Mouse (Mus musculus): Measurements from ENCODE around the gene Grin2c. TPM values are rescaled to one million over a fixed set of nuclear protein-coding genes. Genes with fewer than 3 reads are reported as not detected.

Gene Grin2c
- total RNA-seq, 4 experiments from 2014 or later = 0.09 to 0.65 (median 0.23) TPM

DNA sequence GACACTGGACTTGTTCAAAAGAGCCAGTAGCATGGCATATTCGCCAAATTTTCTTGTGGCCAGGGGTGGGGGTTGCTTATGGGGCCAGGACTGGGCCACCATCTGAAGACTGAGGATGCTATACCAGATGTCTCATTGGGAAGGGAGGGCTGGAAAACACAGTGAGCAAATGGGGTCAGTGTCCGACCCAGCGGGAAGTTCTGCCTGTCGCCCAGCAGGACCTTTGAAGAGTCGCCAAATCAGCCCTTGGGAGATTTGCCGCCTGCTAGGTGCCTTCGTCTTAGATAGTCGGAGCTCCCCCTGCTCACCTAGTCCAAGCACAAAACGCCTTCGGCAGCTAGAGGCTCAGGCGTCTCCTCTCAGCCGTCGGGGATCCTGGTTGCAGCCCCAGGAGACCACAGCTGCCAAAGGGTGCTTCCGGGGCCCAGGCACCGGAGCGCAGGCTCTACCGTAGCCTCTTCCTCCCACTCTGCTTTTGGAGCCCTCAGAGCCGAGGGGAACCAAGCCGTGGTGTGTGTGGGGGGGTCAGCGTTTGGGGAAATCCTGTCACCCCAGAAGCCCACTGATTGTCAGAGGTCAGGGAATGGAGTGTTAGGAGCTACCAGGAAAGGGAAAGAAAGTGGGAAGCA, 1.2 kb downstream of the Grin2c start:
- DNase-seq (ENCODE audit: low spot score) = no peak

DNA sequence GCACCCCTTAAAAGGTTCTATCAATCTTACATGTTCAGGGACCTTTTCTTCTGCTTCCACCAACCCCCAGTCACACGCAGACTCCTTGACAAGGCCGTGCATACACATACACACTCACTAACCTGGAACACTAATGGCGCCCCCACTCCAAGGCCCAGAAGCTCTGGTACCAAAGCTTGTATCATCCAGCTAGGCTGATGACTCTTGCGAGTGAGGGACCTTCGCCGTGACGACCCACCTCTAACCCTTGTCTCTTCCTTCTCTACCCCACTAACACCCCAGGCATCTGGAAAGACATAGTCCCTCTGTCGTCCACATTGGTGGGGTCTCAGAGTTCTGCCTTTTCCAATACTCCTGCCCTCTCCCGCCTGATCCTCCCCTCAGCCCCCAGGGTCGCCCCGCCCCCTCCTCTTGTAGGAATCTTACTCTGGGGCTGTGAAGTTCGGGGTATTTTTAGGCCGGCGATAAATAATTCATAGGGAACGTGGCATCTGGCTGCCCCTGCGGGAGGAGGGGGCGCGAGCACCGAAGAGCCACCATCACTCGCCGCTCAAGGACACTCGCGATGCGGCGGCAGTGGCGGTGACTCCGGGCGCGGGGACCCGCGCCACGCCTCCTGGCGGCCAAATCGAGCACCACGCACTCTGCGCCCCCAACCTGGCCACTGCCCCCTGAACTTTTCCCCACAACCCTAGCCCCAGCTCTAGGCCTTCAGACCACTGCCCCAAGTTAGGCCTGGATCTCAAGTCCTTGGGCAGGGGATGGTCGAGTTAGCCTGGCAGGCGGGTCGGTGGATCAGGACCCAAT, 2.0 kb downstream of the Grin2c start:
- no peak for DNase-seq (ENCODE audit: low spot score)

DNA sequence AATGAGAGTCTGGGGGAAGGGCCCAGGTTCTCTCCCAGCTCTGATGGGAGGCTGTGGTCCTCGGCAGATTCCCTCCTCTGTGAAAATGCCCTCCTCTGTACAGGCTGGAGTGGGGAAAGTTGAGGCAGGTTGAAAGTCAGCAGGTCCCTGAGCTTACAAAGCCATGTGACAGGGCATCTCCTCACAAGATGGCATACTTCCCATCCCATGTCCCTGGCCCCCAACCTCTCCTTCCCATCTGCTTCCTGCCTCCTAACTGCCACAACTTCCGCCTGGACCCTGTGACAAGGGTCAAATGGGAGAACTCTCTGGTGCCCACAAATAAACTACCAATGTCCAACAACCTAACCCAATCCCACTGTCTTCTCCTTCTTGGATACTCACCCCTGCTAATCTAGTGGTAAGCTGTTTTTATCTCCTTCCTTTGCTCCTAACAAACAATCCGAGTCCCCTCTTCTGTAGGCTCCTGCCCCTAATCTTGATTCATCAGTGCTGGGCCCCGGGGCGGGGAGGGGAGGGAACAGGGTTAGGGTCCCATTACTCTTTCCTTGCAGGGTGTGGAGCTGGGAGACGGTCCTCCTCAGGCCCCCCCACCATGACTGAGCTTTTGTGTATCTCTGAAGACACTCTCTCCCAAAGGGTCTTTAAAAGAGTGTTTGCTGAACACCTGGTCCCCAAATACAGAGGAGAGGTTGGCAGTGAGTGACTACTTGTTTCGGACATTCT, 2.7 kb downstream of the Grin2c start:
- no peak for DNase-seq (ENCODE audit: low spot score)

DNA sequence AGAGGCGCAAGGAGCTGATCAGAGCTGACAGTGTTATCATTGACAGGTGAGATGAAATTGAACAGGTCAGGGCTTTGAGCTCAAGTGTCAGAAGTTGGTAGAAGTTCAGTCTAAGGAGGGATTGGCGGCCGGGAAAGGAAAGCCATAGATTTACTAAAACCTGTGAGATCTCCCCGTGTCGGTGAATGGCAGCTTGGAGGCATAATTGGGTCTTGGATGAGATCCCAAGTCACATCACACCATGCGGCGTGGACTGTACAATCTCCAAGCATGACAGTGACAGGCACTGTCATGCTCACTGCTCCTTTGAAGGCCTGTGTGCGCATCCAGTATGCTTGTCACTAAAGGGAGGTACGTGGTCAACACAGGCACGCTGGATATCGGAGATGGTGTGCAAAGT, 4.1 kb downstream of the Grin2c start:
- DNase-seq (ENCODE audit: low spot score) = no peak

DNA sequence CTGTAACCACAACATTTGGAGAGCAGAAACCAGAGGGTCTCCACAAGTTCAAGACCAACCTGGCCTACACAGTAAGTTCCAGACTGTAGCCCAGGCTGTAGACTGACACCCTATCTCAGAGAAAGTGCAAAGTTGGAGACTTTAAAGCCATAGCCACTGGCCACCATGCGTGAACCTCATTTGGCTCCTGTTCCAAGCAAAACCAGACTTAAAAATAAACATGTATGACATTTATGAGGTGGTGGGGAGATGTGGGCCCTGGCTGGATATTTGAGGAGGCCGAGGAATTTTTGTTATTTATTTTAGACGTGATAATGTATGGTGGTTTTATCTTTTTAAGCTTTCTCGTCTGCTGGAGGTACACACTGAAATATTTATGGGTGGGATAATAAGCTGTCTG, 7.9 kb downstream of the Grin2c start:
- DNase-seq (ENCODE audit: low spot score) = no peak

DNA sequence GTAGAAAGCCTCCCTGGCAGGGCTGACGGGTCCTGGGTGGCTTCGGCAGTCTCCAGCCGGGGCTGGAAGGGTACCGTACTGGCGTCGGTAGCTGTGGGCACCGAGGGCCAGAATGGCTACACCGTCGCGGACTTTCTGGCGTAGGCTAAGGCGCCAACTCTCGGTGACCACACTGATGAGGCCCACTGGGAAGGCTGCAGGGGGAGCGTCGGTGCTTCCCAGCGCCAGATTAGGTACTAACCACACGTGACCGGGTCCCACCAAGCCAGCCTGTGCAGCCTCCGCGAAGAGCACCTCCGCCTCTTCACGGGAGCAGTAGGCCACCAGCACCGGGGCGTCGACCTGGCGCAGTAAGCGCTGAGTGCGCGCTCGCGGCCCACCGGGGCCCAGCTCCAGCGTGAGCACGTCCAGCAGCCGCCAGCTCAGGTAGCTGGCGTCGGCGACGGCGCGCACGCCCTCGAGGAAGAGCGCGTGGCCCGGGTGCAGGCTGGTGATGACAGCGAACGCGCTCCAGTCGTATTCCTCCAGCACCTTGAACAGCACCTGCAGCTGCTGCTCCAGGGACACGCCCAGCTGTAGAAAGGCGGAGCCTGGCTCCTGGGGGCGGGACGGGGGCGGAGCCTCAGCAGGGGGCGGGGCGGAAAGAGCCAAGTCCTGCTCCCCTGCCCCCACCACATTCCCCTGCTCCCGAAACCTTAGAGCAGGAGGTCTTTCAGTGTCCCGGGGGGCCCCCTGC, 9.1 kb downstream of the Grin2c start:
- no peak for DNase-seq (ENCODE audit: low spot score)

DNA sequence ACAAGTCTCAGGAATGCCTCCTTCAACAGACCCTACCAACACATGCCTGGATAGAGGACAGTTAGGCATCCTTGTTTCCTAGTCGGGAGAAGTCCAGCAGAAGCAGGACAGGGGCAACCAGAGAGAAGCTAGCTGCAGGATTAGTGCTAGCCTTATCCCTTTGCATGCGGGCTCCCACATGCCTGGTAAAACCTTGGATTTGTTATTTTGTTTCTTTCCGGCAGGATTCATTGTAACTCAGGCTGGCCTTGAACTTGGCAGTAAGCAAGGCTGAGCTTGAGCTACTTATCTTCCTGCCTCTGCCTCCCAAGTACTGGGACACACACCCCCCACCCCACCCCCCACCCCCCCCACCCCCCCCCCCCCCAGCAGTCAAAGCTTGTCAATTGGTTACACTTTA, 15.8 kb downstream of the Grin2c start:
- DNase-seq (ENCODE audit: low spot score) = no peak

DNA sequence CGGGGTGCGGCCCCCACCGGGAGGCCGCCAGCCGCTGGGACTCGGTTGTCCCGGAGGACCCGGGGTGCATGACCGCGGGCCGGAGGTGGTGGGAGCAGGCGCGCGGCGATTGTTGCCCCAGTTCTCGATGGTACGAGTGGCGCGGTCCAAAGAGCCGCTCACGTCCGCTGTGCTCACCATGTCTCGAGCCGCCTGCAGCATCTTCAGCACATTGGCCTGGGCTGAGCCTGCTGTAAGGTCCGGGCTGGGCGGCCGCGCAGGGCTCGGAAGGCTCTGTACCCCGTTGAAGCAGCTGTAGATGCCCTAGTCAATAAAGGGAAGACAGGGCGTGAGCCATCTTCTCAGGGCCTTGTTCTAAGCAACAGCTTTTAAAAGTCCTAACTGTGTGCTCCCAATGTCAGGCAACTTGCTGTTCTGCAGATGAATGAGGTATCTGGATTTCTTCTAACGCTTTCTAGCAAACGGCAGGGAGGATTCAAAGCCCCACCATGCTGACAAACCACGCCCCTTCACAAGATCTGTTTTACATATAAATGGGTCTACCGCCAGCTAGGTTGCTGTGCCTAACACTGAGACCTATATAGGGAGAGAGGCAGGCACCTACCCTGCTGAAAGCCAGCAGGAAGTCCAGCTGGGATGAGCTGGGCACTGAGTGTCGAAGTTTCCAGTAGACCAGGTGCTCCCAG, 16.5 kb downstream of the Grin2c start:
- no peak for DNase-seq (ENCODE audit: low spot score)

DNA sequence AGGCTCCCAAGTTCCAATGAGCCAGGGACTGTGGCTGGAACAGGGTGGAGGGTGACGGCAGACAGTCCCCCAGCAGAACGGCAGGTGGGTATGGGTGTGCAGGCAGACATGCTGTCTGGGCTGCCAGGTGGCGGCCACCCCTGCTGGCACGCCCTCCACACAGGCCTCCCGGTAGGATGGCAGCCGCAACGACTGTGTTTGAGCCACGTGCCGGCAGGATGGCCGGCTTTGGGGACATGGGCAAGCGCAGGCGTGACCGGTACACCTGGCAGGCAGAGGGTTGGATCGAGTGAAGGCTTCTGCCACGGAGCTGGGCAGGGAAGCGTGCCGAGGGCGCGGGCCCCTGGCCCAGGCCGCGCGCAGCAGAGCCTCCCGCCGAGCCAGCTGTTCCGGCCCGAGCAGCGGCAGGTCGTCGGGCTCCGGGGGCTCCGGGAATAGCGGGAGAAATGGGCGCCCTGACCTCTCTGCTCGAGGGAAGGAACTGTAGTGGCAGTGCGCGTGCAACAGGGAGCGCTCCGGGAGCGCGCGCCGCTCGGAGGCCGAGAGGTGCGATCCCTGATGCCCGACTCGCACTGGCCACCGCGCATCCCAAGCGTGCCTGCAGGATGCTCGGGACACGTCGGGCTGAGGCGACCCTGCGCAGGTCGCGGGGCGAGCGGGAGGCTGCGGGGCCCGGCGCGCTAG, 17.2 kb downstream of the Grin2c start:
- no peak for DNase-seq (ENCODE audit: low spot score)

DNA sequence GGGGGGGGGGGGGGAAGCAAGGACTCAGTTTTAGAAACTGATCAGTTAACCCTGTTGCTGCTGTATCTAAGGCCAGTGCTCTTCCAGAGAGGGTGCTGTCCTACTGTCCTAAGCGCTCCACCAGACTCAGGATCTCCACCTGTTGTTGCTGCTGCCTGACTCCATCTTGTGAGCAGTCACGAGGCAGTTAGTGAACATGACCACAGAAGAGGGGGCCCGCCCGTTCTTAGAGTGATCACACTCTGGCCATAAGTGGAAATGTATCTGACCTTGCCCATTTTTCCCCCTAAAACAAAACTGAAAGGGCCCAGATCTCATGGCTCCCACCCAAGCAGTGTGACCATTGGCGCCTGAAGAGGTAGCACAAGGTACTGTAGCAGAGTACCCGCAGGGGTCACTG, 19.1 kb downstream of the Grin2c start:
- no peak for DNase-seq (ENCODE audit: low spot score)

DNA sequence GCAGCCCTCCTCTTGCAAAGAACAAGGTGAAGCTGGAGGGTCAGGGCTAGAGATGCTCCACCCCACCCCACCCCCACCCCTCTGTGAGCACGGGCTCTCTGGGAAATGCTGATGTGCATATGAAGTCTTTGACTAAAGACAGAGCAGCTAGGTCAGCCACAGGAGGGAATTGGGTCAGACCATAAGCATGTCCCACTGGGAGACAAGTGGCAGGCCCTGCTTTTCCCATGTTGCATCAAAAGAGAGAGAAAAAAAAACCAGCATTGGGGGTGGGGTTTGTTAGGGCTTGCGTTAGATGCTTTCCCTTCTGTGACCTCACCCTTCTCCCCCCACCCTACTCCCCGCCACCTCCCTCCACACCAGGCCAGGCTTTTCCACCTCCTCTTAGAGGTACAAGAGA, 19.8 kb downstream of the Grin2c start:
- no peak for DNase-seq (ENCODE audit: low spot score)

DNA sequence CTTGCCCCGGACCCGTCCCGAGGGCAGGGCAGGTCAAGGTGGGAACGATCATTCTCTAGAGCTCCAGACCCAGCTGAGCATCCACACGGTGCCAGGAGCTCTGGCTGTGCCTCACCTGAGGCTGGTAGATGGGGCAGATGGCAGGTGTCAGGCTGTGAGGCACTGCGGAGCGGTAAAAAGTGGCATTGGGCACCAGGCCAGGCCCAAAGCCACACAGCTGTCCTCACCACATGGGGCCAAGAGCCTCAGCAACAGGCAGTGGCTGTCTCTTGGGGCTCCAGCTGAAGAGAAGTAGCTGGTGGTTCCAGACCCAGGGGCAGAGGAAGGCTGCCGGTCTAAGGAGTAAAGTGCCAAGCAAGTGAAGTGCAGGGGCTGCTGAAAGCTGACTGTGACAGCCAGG, 20.7 kb downstream of the Grin2c start:
- no peak for DNase-seq (ENCODE audit: low spot score)

DNA sequence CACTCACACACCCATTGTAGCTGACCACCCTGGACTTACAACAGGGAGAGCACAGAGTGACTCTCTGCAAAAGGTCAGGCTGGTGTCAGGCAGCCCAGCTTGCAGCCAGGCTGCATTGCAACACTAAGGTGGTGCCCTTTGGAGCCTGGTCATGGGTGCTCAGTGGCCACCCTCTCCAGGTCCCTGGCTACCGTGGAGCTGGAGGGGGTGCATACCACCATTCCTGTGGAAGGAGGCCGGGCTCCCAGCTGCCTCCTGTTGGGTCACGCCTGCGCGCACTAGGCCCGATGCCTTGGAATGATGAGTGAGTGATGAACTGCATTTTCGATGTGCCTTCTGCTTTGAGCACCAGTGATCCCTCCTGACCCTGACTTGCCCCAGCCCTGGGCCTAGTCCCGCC, 22.2 kb downstream of the Grin2c start:
- DNase-seq (ENCODE audit: low spot score) = no peak

DNA sequence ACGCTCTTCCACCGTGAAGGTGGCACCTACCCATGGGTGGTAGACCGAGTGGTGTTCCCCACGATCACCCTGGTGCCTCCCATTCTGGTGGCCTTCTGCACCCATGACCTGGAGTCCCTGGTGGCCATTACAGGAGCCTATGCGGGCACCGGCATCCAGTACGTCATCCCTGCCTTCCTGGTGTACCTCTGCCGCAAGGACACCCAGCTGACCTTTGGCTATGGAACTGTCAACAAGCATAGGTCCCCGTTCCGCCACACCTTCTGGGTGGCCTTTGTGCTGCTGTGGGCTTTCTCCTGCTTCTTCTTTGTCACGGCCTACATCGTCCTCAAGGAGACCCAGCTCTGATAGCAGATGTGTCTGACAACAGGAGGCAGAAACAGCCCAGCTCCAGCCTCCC, 23.3 kb downstream of the Grin2c start:
- no peak for DNase-seq (ENCODE audit: low spot score)

DNA sequence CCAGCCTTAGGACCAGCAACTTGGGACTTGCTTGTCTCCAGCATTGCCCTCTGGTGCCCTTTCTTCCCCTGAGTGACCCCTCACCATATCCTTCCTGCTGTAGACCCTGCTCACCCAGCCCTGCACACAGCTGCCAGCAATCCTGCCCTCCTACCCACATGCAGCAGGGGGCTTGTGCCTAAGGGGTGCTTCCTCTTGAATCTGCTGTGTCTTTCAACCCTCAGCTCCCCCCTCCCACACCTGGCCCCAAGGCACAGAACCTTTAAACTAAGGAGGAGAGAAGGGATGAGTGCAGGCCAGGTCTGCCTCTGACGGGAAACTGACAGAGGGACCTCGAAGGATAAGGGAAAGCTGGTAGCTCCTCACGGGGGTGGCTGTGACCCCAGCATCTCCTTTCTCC, 24.3 kb downstream of the Grin2c start:
- DNase-seq (ENCODE audit: low spot score) = no peak

DNA sequence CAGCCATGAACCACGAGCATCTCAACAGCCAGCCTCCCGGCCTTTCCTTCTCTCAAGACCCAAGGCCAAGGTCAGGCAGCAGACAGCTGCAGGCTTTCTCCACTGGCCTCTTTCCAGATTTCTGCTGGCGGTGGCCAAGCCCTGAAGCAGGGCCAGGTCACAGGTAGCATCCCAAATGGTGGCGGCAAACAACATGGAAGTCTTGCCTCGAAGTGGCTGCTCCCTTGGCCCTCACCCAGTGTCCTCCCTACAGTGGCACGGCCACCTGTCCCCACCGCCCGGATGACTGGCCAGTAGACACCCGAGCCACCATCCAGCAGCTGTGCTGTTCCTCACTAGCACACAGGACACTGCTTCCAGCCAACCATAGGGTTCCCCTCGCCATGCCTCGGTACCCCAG, 25.6 kb downstream of the Grin2c start:
- DNase-seq (ENCODE audit: low spot score) = no peak

DNA sequence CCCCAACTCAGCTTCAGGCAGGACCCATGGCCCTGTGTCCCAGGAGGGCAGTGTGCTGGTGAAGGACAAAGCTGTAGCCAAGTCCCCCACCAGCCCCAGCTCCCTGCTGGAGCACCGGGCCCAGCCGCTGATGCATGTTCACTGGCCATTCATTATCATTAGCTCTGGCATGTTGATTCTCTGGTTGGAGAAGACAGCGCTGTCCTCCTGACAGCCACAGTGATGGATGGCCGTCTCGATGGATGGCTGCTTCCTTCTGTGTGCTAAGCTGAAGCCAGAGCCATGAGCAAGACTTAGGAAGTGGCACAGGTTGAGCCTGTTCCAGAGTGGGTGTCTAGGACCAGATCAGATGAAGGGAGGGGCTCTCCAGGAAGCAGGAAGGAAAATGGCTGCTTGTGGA, 30.5 kb downstream of the Grin2c start:
- DNase-seq (ENCODE audit: low spot score) = no peak

DNA sequence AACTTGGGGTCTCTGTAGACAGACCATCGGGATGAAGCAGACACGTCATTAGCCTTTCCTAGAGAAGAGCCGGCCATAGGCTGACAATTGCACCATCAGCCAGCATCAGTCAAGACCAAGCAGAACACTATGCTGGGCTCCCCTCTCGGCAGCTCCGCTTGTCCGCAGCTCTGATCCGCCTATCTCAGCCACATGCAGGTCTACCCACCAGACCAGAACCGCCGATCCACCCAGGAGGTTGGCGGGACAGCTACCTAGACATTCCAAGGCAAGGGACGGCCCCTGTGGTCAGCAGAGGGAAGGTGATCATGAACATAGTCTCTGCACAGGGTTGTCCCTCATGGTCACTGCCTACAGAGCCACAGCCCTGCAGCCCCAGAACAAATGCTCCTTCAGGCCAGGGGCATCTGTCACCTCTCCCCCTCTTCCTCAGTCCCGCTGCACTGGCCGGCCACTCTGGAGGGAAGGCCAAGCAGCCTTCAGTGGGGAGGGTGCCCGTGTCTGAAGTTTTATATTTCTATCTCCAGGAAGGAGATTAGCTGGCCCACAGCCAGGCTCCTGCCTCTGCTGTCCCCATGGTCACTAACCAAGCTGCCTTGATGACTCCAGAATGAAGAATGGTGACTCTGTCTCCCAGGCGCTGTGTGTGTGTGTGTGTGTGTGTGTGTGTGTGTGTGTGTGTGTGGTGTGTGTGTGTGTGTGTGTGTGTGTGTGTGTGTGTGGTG, 32.6 kb downstream of the Grin2c start:
- no peak for DNase-seq (ENCODE audit: low spot score)

DNA sequence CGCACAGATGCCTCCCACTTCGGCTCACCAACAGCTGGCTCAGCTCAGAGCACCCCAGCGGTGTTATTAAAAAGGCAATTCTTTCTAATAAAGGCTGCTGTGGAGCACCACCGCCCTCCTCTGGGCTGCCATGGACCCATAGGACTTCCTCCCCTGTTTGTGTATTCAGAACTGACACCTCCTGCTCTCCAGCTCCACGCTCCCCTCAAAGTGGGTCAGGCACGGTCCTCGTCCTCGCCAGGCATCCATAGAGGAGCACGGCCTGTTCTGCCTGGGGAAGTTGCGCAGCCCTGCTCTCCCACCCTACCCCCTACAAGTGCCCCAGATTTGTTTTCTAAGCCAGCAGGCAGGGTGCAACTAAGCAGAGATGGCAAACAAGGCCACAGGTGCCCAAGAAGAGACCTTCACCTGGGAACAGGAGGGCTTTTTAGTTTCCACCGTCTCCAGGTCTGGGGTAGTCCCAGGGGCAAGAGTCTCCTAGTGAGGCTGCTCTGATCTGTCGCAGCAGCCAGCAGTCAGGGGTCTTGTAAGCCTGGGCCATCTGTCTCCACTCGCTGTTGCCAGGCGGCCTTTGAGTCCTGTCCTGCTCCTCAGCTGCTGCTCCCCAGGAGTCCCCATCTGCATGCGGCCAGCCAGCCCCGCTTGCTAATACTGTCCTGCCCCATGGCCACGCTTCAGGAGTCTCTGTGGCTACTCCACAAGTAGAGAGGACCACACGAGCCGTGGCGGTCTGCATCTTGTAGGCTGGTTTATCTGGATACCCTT, 33.3 kb downstream of the Grin2c start:
- DNase-seq (ENCODE audit: low spot score) = no peak

DNA sequence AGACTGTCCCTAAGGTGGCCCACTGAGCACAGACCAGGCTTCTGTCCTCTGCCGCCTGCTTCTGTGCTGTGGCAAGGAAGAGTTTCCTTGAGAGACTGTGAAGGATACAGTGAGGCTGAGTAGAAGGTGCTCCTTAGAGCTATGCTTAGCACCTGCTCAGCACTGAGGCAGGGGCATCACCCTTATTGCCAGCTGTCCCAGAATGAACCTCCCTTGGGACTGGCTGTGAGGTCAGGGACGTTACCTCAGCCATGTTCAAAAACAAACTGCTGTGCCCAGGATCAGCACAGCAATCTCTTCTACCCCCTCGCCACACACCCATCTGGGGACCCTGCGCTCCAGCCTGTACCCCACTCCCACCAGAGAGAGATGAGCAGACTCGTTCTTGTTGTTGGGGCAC, 34.2 kb downstream of the Grin2c start:
- DNase-seq (ENCODE audit: low spot score) = no peak

Data from heart, adult 8-10 months (tissue).